Mouse (Mus musculus) hindbrain, embryonic 12.5 days (tissue): ENCODE measurements around the gene Slc17a2. TPM values are rescaled to one million over a fixed set of nuclear protein-coding genes. Genes with fewer than 3 reads are reported as not detected.
"Not testable (repeated sequence)": the region's sequence is repeated elsewhere in the genome, so short reads cannot be mapped to it uniquely, and the experiment has no call there.

ENCODE experiments used
- ATAC-seq: fragments of 200-750 bp; cut with Nextera tagmentation; 2 replicates; pipeline ENCODE4 v1.8.0; 2017; ENCODE audit warnings: moderate TSS enrichment; ENCODE audit not compliant: low FRiP score
- H3K27ac ChIP-seq: fragments of 300-500 bp; sonication (generic); 2 replicates; pipeline ENCODE4 v1.5.1; 2016; ENCODE audit warnings: mild to moderate bottlenecking
- H3K27me3 ChIP-seq: fragments of 300-500 bp; sonication (generic); 2 replicates; pipeline ENCODE4 v1.6.1; 2016; ENCODE audit warnings: mild to moderate bottlenecking
- H3K36me3 ChIP-seq: fragments of 300-500 bp; sonication (generic); 2 replicates; pipeline ENCODE4 v1.6.1; 2016; ENCODE audit warnings: mild to moderate bottlenecking
- H3K4me1 ChIP-seq: fragments of 300-500 bp; sonication (generic); 2 replicates; pipeline ENCODE4 v1.6.1; 2016
- H3K4me2 ChIP-seq: fragments of 300-500 bp; sonication (generic); replicated peaks from 2 replicates; pipeline ENCODE4 v1.6.1; 2016; ENCODE audit warnings: mild to moderate bottlenecking
- H3K4me3 ChIP-seq: fragments of 300-500 bp; sonication (generic); 2 replicates; pipeline ENCODE4 v1.5.1; 2016; ENCODE audit warnings: mild to moderate bottlenecking
- H3K9ac ChIP-seq: fragments of 300-500 bp; sonication (generic); 2 replicates; pipeline ENCODE4 v1.6.1; 2016; ENCODE audit warnings: mild to moderate bottlenecking, moderate library complexity
- H3K9me3 ChIP-seq: fragments of 300-500 bp; sonication (generic); replicated peaks from 2 replicates; pipeline ENCODE4 v1.6.1; 2016; ENCODE audit warnings: mild to moderate bottlenecking
- WGBS: fragments of 180-500 bp; shearing (Covaris S2); methylation state at CpG from one replicate; pipeline ENCODE4 v1.1.7; 2016; 5-methylcytosine and 5-hydroxymethylcytosine counted together
- polyA plus RNA-seq: library from polyadenylated mRNA; unstranded; fragments of >200 nt; fragmentation: Nextera tagmentation; extraction: Ambion mirVana; gene quantifications from 2 replicates; pipeline ENCODE4 v1.2.1, GENCODE M21; 2016

Slc17a2 gene
- polyA plus RNA-seq = not detected in 2 replicates

GRCm38 (mm10) chr13:23806422-23807052, at the start of gene Slc17a2:
Slc17a2 (plus strand) TSS chr13:23806993.
- H3K4me3 ChIP-seq = no peak within 1 kb of the TSS
- no peaks in the 10 kb centered on the region for H3K27me3 ChIP-seq
- H3K9ac ChIP-seq = no peak within 1 kb of the TSS
- no peak for ATAC-seq
- H3K27ac ChIP-seq = no peak within 1 kb of the TSS
- H3K36me3 ChIP-seq = no peaks in the 10 kb centered on the region
- WGBS = 91% methylated on average over 15 of the region's 15 CpGs
- H3K4me1 ChIP-seq = no peaks in the 10 kb centered on the region
- H3K4me2 ChIP-seq = no peak within 1 kb of the TSS
- H3K9me3 ChIP-seq = no peaks in the 10 kb centered on the region

- no peak; the same call in 1 of the 2 replicates for ATAC-seq
- Histone ChIP-seq H3K36me3 (no peaks in the 10 kb centered on the region), H3K9me3 (no peaks in the 10 kb centered on the region), H3K27ac (peak overlapping the region; percentile 85), H3K27me3 (no peaks in the 10 kb centered on the region), H3K4me3 (peak overlapping the region; percentile 36), H3K4me1 (peaks cover 16% of the 10 kb centered on the region), H3K4me2 (peak overlapping the region; percentile 57), H3K9ac (peak overlapping the region; percentile 54)
- 1% methylated on average over 17 of the region's 23 CpGs for WGBS
Observed at GRCm38 (mm10) chr13:23757211-23757773, 49.5 kb upstream of the Slc17a2 start.

- Histone ChIP-seq H3K27ac (no peak overlapping the region), H3K27me3 (no peaks in the 10 kb centered on the region), H3K9me3 (no peaks in the 10 kb centered on the region), H3K9ac (no peak overlapping the region), H3K4me2 (peak overlapping the region; percentile 57; the same call in 1 of the 2 replicates), H3K36me3 (no peaks in the 10 kb centered on the region), H3K4me3 (no peak overlapping the region), H3K4me1 (peaks cover 16% of the 10 kb centered on the region)
- no peak for ATAC-seq
- 52% methylated on average over 3 of the region's 3 CpGs for WGBS
Observed at GRCm38 (mm10) chr13:23757921-23758320, 48.9 kb upstream of the Slc17a2 start.

- H3K27ac ChIP-seq = no peak overlapping the region
Observed at GRCm38 (mm10) chr13:23759251-23759771, 47.5 kb upstream of the Slc17a2 start.

GRCm38 (mm10) chr13:23759916-23760239, 46.9 kb upstream of the Slc17a2 start:
- WGBS = 69% methylated on average over 1 of the region's 1 CpGs
- H3K9ac ChIP-seq = 0 out of 2 replicates have a peak overlapping the region, but pooled peaks have one; percentile 57

More at GRCm38 (mm10) chr13:23759251-23759771, 47.5 kb upstream of the Slc17a2 start:
- Histone ChIP-seq H3K4me1 (peaks cover 25% of the 10 kb centered on the region), H3K36me3 (no peaks in the 10 kb centered on the region), H3K9ac (no peak overlapping the region), H3K27me3 (no peaks in the 10 kb centered on the region), H3K4me2 (no peak overlapping the region), H3K9me3 (no peaks in the 10 kb centered on the region), H3K4me3 (no peak overlapping the region)
- WGBS = 60% methylated on average over 3 of the region's 3 CpGs
- ATAC-seq = no peak

GRCm38 (mm10) chr13:23760240-23760971, 46.4 kb upstream of the Slc17a2 start:
- 1% methylated on average over 23 of the region's 27 CpGs for whole genome bisulfite sequencing
- peak; percentile 21 for ATAC-seq
- Histone ChIP-seq H3K4me2 (peak overlapping the region; percentile 88), H3K4me1 (peaks cover 28% of the 10 kb centered on the region), H3K9me3 (no peaks in the 10 kb centered on the region), H3K36me3 (no peaks in the 10 kb centered on the region), H3K27ac (peak overlapping the region; percentile 89), H3K27me3 (no peaks in the 10 kb centered on the region), H3K4me3 (peak overlapping the region; percentile 40), H3K9ac (peak overlapping the region; percentile 57)

More at GRCm38 (mm10) chr13:23759916-23760239, 46.9 kb upstream of the Slc17a2 start:
- Histone ChIP-seq H3K4me1 (peaks cover 28% of the 10 kb centered on the region), H3K9me3 (no peaks in the 10 kb centered on the region), H3K27me3 (no peaks in the 10 kb centered on the region), H3K4me3 (no peak overlapping the region), H3K27ac (0 out of 2 replicates have a peak overlapping the region, but pooled peaks have one; percentile 89), H3K36me3 (no peaks in the 10 kb centered on the region), H3K4me2 (peak overlapping the region; percentile 88)
- no peak for ATAC-seq

GRCm38 (mm10) chr13:23760972-23761864, 45.6 kb upstream of the Slc17a2 start, which contains the start of gene Hist1h4a:
Hist1h4a (minus strand) TSS chr13:23761230.
- under 1% methylated on average over 61 of the region's 72 CpGs for WGBS
- no peaks in the 10 kb centered on the region for H3K36me3 ChIP-seq
- H3K4me1 ChIP-seq = peaks cover 28% of the 10 kb centered on the region
- H3K4me2 ChIP-seq = peak within 1 kb of the TSS; percentile 88
- no peaks in the 10 kb centered on the region for H3K27me3 ChIP-seq
- H3K9me3 ChIP-seq = no peaks in the 10 kb centered on the region
- H3K4me3 ChIP-seq = peak within 1 kb of the TSS; percentile 40
- ATAC-seq = peak; percentile 81
- peak within 1 kb of the TSS; percentile 57 for H3K9ac ChIP-seq
- H3K27ac ChIP-seq = peak within 1 kb of the TSS; percentile 89

- peak; percentile 62 for ATAC-seq
- Histone ChIP-seq H3K9ac (peak within 1 kb of the TSS; percentile 67), H3K4me3 (peak within 1 kb of the TSS; percentile 54), H3K4me1 (peaks cover 26% of the 10 kb centered on the region), H3K27ac (peak within 1 kb of the TSS; percentile 89), H3K4me2 (peak within 1 kb of the TSS; percentile 88)
- H3K27me3 ChIP-seq, H3K36me3 ChIP-seq, H3K9me3 ChIP-seq: not testable (repeated sequence)
- under 1% methylated on average over 27 of the region's 52 CpGs for WGBS
Observed at GRCm38 (mm10) chr13:23761871-23762821, 44.6 kb upstream of the Slc17a2 start, which contains the start of gene Hist1h3a. Hist1h3a (minus strand) TSS chr13:23762386.

- Histone ChIP-seq H3K36me3 (no peaks in the 10 kb centered on the region), H3K27ac (peak overlapping the region; percentile 89), H3K9ac (peak overlapping the region; percentile 67; the same call in 1 of the 2 replicates), H3K9me3 (no peaks in the 10 kb centered on the region), H3K27me3 (no peaks in the 10 kb centered on the region), H3K4me1 (peaks cover 23% of the 10 kb centered on the region), H3K4me2 (peak overlapping the region; percentile 88), H3K4me3 (peak overlapping the region; percentile 54)
- no peak for ATAC-seq
- WGBS = 1% methylated on average over 10 of the region's 10 CpGs
Observed at GRCm38 (mm10) chr13:23763242-23763585, 43.6 kb upstream of the Slc17a2 start.

GRCm38 (mm10) chr13:23763586-23764323, 43.0 kb upstream of the Slc17a2 start, which contains the start of gene Hist1h1a:
Hist1h1a (plus strand) TSS chr13:23763666.
- peak; percentile 57 for ATAC-seq
- Histone ChIP-seq H3K4me1 (peaks cover 23% of the 10 kb centered on the region), H3K9me3 (no peaks in the 10 kb centered on the region), H3K9ac (peak within 1 kb of the TSS; percentile 67), H3K4me3 (peak within 1 kb of the TSS; percentile 54), H3K4me2 (peak within 1 kb of the TSS; percentile 88), H3K36me3 (no peaks in the 10 kb centered on the region), H3K27me3 (no peaks in the 10 kb centered on the region), H3K27ac (peak within 1 kb of the TSS; percentile 89)
- WGBS = 5% methylated on average over 34 of the region's 34 CpGs
